Mouse (Mus musculus) stomach, postnatal 0 days (tissue): ENCODE measurements around the gene Nvl.

ENCODE experiments used
- CTCF ChIP-seq: IDR thresholded peaks from 2 replicates; pipeline ENCODE4 v1.5.1; 2016; ENCODE audit warnings: antibody characterized with exemption, low read depth, mild to moderate bottlenecking, moderate library complexity
- EP300 ChIP-seq: optimal IDR thresholded peaks from 2 replicates; pipeline ENCODE3; 2016; ENCODE audit warnings: antibody characterized with exemption

- TF ChIP-seq CTCF = peak; percentile 34
- no peak for TF ChIP-seq EP300
These were observed 70.9 kb downstream of the Nvl start for GRCm38 (mm10) chr1:181073075-181073474.
